Mouse (Mus musculus): ENCODE results near the gene Mnat1. TPM values are rescaled to one million over a fixed set of nuclear protein-coding genes. Genes with fewer than 3 reads are reported as not detected.

The Mnat1 gene
- polyA plus RNA-seq, 1 experiment from 2014 or later, result 32.9 TPM

DNA sequence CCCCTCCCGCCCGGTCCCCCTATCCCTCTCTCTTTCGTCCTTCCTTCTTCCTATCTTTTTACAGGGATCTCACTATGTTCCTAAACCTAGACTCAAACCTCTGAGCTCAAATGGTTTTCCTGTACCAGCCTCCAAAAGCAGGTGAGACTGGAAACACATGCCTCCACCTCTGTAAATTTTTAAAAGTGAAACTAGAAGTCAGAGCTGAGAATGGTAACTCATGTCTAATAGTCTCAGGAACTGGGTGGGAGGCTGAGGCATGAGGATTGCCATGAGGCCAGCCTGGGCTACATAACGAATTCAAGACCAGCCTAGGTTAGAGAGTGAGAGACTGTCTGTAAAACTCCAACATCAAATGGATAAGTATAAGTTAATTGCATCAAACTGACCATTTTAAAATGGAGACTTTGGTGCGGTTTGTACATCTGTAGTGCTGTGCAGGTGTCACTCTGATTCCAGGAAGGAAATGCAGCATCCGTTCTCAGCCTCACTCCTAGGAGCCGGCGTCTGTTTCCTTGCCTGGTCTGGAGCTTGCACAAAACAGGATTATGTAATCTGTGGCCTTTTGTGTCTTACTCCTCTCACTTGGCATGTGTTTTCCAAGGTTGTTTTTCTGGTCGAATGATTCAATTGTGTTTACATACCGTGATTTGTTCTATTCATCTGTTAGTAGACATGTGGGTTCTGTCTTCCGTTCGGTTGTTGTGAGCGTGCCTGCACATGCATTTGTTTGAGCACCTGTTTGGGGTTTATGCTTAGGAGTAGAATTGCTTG is 39.1 kb downstream of the Mnat1 start:
- no peaks in the 10 kb centered on the region for H3K36me3 ChIP-seq
- 80% methylated on average over 13 of the region's 13 CpGs for WGBS
- no peak overlapping the region for H3K4me2 ChIP-seq (replicated peaks)

DNA sequence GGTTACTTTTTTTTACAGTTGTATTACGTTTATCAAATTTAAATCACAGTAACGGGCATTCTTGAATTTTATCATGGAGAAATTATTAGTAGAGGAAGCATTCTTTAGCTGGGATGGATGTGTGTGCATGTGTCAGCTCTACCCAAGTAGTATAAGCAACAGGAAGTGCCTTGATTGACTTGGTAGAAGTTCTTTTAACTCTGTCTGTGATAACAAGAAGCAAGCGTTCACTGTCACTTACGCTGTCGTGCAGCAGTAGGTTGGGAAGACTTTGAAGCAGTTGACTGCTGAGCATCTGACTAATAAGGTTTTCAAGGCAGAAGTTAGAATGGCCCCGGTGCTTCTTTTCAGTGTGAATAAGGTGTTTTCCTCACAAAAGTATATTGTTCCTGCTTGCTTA is 47.3 kb downstream of the Mnat1 start:
- no peaks in the 10 kb centered on the region for H3K27me3 ChIP-seq (replicated peaks)
- peaks cover 6% of the 10 kb centered on the region for H3K36me3 ChIP-seq
- H3K27ac ChIP-seq, result no peak overlapping the region
- 93% methylated on average over 6 of the region's 6 CpGs for WGBS
- H3K9me3 ChIP-seq, result peaks cover 2% of the 10 kb centered on the region; the same call in 1 of the 2 replicates
- H3K9ac ChIP-seq, result no peak overlapping the region
- H3K4me3 ChIP-seq, result no peak overlapping the region
- no peak overlapping the region for H3K4me2 ChIP-seq (replicated peaks)
- no peak for ATAC-seq (ENCODE audit: low FRiP score, low read depth)
- H3K4me1 ChIP-seq, result no peaks in the 10 kb centered on the region

More for the DNA sequence above, 39.1 kb downstream of the Mnat1 start:
- no peak overlapping the region for H3K4me3 ChIP-seq
- no peaks in the 10 kb centered on the region for H3K4me1 ChIP-seq
- H3K27me3 ChIP-seq (replicated peaks), result no peaks in the 10 kb centered on the region
- H3K27ac ChIP-seq, result no peak overlapping the region
- H3K9me3 ChIP-seq, result peaks cover 8% of the 10 kb centered on the region; the same call in 1 of the 2 replicates
- ATAC-seq (ENCODE audit: low FRiP score, low read depth), result no peak
- H3K9ac ChIP-seq, result no peak overlapping the region

DNA sequence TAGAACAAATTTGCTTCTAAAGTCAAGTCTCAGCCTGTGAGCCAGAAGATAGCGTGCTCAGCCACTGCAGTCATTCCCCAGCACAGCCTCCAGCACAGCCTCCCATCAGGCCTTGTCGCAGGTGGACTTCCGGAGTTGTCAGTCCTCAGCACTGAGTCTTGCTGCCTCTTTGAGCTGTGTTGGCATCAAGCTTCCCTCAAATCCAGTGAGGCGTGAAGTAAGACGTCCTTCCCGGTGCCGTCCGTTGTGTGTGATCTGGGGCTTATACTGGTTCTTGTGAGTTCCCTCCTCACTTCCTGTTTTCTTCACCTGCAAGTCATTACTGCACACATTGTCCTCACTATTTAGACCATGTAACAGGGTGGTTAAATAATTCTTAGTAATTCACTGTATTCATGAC is 60.4 kb downstream of the Mnat1 start:
- no peak overlapping the region for H3K27ac ChIP-seq
- no peaks in the 10 kb centered on the region for H3K27me3 ChIP-seq (replicated peaks)
- H3K4me2 ChIP-seq (replicated peaks), result no peak overlapping the region
- H3K9me3 ChIP-seq, result no peaks in the 10 kb centered on the region
- no peak overlapping the region for H3K4me3 ChIP-seq
- no peak for ATAC-seq (ENCODE audit: low FRiP score, low read depth)
- 78% methylated on average over 8 of the region's 8 CpGs for WGBS
- H3K36me3 ChIP-seq, result peaks cover 4% of the 10 kb centered on the region; the same call in 1 of the 2 replicates
- no peak overlapping the region for H3K9ac ChIP-seq
- H3K4me1 ChIP-seq, result no peaks in the 10 kb centered on the region

DNA sequence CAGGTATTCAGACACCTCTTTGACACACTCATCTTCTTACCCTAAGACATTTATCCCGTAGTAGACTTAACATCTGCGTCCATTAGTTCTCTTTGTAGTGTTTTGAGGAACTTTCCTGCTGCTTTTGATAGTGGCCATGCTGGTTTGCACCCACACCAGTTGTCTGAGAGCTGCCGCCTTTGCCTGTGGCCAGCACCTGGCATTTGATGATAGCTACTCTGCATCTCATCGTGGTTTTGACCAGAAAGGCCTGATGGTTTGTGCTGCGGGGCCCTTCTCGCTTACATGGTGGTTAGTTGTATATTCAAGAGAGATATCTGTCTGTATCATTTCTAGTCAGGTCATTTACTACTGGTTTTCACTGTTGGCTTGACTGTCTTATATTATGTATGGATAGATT is 73.8 kb downstream of the Mnat1 start:
- WGBS, result 89% methylated on average over 6 of the region's 6 CpGs
- ATAC-seq (ENCODE audit: low FRiP score, low read depth), result no peak

DNA sequence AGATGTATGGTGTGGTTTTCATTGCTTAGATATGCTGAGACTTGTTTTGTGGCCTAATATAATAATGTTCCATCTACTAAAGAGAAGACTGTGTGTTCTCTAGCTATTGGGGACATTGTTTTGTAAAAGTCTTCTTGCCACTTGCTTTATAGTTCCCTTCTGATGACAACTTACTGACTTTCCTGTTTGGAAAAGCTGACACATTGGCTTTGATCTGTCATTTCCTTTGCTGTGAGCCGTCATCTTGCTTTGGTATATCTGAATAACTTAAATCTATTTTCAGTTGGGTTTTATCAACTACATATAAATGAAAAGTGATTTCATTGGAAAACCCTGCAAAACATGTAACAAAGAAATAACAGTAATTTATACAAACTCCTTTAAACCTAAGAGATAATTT is 74.9 kb downstream of the Mnat1 start:
- no peaks in the 10 kb centered on the region for H3K36me3 ChIP-seq
- H3K4me2 ChIP-seq (replicated peaks), result no peak overlapping the region
- H3K4me3 ChIP-seq, result no peak overlapping the region
- no peak overlapping the region for H3K27ac ChIP-seq
- H3K9me3 ChIP-seq, result no peaks in the 10 kb centered on the region
- H3K27me3 ChIP-seq (replicated peaks), result no peaks in the 10 kb centered on the region
- WGBS, result 81% methylated on average over 1 of the region's 1 CpGs
- ATAC-seq (ENCODE audit: low FRiP score, low read depth), result no peak
- no peak overlapping the region for H3K9ac ChIP-seq
- H3K4me1 ChIP-seq, result no peaks in the 10 kb centered on the region

More for the DNA sequence above, 73.8 kb downstream of the Mnat1 start:
- H3K27ac ChIP-seq, result no peak overlapping the region
- H3K9ac ChIP-seq, result no peak overlapping the region
- no peaks in the 10 kb centered on the region for H3K27me3 ChIP-seq (replicated peaks)
- H3K36me3 ChIP-seq, result no peaks in the 10 kb centered on the region
- no peaks in the 10 kb centered on the region for H3K4me1 ChIP-seq
- H3K9me3 ChIP-seq, result no peaks in the 10 kb centered on the region
- H3K4me3 ChIP-seq, result no peak overlapping the region
- no peak overlapping the region for H3K4me2 ChIP-seq (replicated peaks)

DNA sequence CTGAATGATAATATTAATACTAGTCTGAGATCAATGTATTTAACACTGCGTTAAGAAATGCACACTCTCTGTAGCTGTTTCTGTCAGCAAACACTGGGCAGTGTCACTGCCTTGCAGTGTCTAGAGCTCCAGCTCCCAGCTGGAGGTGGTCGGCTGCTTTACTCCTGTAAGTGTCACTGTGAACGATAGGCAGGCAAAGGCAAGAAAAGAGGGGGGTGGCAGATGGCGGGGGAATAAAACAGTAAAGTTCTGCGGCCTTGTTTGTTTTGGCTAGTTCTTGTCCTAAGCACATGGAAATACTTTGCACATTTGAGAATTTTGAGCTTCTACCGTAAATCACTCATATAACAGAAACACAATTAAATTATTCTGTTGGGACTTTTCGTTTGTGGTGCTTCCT is 75.9 kb downstream of the Mnat1 start:
- no peaks in the 10 kb centered on the region for H3K27me3 ChIP-seq (replicated peaks)
- H3K9me3 ChIP-seq, result no peaks in the 10 kb centered on the region
- H3K4me3 ChIP-seq, result no peak overlapping the region
- no peaks in the 10 kb centered on the region for H3K36me3 ChIP-seq
- no peak overlapping the region for H3K27ac ChIP-seq
- ATAC-seq (ENCODE audit: low FRiP score, low read depth), result no peak
- 49% methylated on average over 7 of the region's 7 CpGs for WGBS
- no peak overlapping the region for H3K9ac ChIP-seq
- H3K4me2 ChIP-seq (replicated peaks), result no peak overlapping the region
- no peaks in the 10 kb centered on the region for H3K4me1 ChIP-seq

DNA sequence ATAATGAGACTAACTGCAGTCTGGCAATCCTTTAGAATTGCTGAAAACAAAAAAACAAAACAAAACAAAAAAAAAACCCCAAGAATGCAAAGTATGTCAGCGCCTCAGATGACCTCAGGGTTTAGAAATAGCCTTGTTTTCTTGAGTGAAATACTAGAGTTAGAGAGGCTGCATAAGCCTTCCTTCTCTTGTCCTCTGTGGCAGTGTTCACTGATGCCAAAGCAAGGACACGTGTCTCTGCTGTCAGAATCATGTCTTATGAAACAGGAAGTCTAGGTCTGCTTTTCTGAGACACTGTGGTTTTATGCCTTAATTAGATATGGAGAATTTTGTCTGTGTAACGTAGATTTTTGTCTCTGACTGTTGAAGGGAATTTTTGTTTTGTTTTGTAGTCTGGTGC is 78.1 kb downstream of the Mnat1 start:
- Histone ChIP-seq H3K4me1 (no peaks in the 10 kb centered on the region), H3K4me2 (replicated peaks) (no peak overlapping the region), H3K27ac (no peak overlapping the region), H3K9ac (no peak overlapping the region), H3K36me3 (no peaks in the 10 kb centered on the region), H3K9me3 (no peaks in the 10 kb centered on the region), H3K27me3 (replicated peaks) (no peaks in the 10 kb centered on the region), H3K4me3 (no peak overlapping the region)
- no peak for ATAC-seq (ENCODE audit: low FRiP score, low read depth)
- WGBS, result 69% methylated on average over 3 of the region's 3 CpGs

DNA sequence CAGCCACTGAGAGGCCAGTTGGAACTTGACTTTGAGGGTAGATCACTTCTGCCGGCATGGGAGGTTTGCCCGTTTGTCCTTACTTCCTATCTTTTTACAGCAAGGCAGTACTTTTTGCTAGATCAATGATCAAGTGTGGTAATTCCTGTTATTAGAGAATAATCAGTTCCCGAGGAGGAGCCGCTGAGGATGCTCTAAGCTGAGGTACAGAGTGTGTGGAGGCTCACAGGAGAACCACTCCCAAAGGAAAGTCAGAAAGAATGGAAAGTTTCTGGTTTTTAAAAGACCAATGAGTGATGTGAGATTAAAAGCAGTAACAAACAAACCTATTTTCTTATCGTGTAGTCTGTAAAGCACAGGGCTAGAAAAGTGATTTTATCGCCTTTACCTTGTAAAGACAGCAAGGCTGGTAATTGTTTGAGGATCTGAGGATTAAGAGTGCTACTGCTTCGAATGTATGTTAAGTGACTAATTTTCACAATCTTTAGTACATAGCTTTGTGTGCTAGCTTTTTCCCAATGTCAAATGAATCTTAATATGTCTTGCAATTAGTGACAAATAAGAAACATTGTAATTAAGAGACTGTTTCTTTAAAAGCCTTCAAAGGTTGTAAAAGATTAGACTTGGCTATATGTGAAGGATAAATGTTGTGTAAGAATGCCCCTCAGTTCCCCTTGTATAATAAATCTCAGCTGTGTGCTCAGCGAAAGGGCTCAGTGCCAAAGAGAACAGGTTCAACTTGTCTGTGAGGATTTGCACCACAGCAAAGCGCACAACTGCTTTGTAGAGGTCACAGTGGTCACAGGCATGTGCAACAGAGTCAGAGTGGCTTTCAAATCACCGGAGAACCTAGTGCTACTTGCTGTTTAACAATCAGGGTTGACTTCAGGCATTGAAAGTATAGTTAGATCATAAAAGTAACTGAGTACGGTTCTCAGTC is 82.5 kb downstream of the Mnat1 start:
- Histone ChIP-seq H3K27ac (no peak overlapping the region), H3K9me3 (no peaks in the 10 kb centered on the region), H3K36me3 (no peaks in the 10 kb centered on the region), H3K4me2 (replicated peaks) (no peak overlapping the region), H3K4me1 (no peaks in the 10 kb centered on the region), H3K4me3 (no peak overlapping the region), H3K9ac (no peak overlapping the region), H3K27me3 (replicated peaks) (no peaks in the 10 kb centered on the region)
- ATAC-seq (ENCODE audit: low FRiP score, low read depth), result no peak
- WGBS, result 82% methylated on average over 11 of the region's 11 CpGs

DNA sequence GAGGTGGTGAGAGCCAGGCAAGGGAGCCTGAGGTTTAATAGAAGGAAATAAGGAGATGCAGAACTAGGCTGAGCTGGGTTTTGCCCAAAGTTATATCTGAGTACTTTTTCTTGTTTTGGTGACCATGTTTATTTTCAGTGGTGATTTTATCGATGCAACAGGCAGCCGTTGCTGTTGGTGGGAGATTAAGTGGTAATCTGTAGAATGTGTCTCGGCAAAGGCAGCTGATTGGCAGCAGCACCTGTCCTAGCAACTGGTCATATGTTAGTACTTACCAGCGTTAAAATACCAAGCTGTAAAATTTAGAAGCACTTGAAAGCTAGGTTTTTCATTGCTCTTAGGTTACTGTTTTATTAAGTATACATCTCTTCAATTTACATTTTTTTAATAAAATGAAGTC is 83.5 kb downstream of the Mnat1 start:
- ATAC-seq (ENCODE audit: low FRiP score, low read depth), result no peak
- Histone ChIP-seq H3K4me2 (replicated peaks) (no peak overlapping the region), H3K36me3 (no peaks in the 10 kb centered on the region), H3K27ac (no peak overlapping the region), H3K9ac (no peak overlapping the region), H3K4me3 (no peak overlapping the region), H3K4me1 (no peaks in the 10 kb centered on the region), H3K27me3 (replicated peaks) (no peaks in the 10 kb centered on the region), H3K9me3 (no peaks in the 10 kb centered on the region)
- WGBS, result 69% methylated on average over 4 of the region's 4 CpGs

DNA sequence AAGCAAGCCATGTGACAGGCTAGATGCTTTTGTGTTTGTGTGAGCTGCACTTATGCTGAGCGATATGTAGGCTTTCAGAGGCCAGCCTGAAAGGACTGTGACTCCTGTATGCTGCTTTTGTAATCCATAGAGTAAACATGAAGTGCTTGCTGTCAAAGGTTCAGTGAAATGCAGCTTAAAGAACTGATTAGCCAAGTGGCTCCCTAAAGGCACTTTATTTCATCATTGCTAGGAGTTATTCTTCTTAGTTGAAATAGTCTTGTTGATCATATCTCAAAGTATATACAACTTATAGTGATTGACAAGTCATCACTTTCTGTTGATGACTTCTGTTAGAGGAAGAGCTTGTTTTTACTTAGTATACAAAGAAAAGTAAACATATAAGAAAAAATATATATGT is 83.9 kb downstream of the Mnat1 start:
- Histone ChIP-seq H3K9ac (no peak overlapping the region), H3K4me1 (no peaks in the 10 kb centered on the region), H3K4me3 (no peak overlapping the region), H3K36me3 (no peaks in the 10 kb centered on the region), H3K27ac (no peak overlapping the region), H3K9me3 (no peaks in the 10 kb centered on the region), H3K4me2 (replicated peaks) (no peak overlapping the region), H3K27me3 (replicated peaks) (no peaks in the 10 kb centered on the region)
- no peak for ATAC-seq (ENCODE audit: low FRiP score, low read depth)
- WGBS, result 90% methylated on average over 1 of the region's 1 CpGs

DNA sequence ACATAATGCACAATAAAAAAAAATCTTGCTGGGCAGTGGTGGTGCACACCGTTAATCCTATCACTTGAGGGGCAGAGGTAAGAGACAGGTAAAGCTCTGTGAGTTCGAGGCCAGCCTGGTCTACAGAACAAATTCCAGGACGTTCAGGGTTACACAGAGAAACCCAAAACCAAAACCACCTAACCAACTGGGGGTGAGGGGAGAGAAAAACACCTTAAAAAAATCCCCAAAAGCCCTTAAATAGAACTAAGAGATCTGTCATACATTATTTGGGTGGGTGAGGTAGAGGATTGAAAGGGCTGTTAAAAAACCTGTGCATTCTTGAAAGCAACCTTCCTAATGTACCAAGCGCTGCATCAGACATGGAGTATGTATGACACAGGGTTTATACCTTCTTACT is 85.0 kb downstream of the Mnat1 start:
- Histone ChIP-seq H3K36me3 (no peaks in the 10 kb centered on the region), H3K9ac (no peak overlapping the region), H3K27ac (no peak overlapping the region), H3K4me3 (no peak overlapping the region), H3K4me1 (no peaks in the 10 kb centered on the region), H3K27me3 (replicated peaks) (no peaks in the 10 kb centered on the region), H3K9me3 (no peaks in the 10 kb centered on the region), H3K4me2 (replicated peaks) (no peak overlapping the region)
- 96% methylated on average over 4 of the region's 4 CpGs for WGBS
- ATAC-seq (ENCODE audit: low FRiP score, low read depth), result no peak

DNA sequence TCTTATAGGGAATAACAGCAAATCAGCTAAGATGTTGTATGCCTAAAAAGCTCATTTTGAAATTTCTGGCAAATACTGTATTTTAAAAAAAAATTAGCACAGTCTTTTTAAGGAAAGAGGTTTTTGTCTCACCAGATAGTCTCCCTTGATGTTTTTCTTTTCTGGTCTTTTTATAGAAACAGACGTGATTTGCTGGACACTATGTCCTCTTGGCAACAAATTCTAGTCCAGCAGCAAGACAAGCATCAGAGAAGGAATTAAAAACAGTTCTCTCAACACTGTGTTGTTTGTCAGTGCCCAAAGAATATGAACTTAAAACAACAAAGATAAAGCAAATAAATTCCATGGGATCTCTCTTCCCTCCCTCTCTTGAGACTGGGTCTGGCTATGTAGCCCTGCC is 85.6 kb downstream of the Mnat1 start:
- no peaks in the 10 kb centered on the region for H3K4me1 ChIP-seq
- no peak for ATAC-seq (ENCODE audit: low FRiP score, low read depth)
- H3K4me2 ChIP-seq (replicated peaks), result no peak overlapping the region
- H3K4me3 ChIP-seq, result no peak overlapping the region
- H3K9me3 ChIP-seq, result no peaks in the 10 kb centered on the region
- no peak overlapping the region for H3K9ac ChIP-seq
- 71% methylated on average over 1 of the region's 1 CpGs for WGBS
- H3K27ac ChIP-seq, result no peak overlapping the region
- no peaks in the 10 kb centered on the region for H3K27me3 ChIP-seq (replicated peaks)
- no peaks in the 10 kb centered on the region for H3K36me3 ChIP-seq

All from neural tube, embryonic 12.5 days (tissue).